Mouse (Mus musculus) cortical plate, adult 2 months (tissue): ENCODE measurements around the gene Lpp.

Source experiments
- CTCF ChIP-seq: fragments of 200-500 bp; IDR thresholded peaks from 2 replicates; pipeline ENCODE4 v1.5.1; 2011; ENCODE audit warnings: mild to moderate bottlenecking, control low read depth, low read length; ENCODE audit not compliant: insufficient read depth; ENCODE audit errors: extremely low read depth
- POLR2A ChIP-seq: fragments of 200-500 bp; IDR thresholded peaks from 2 replicates; pipeline ENCODE4 v1.6.1; 2011; ENCODE audit warnings: mild to moderate bottlenecking, low read length, control low read depth; ENCODE audit not compliant: insufficient read depth; ENCODE audit errors: extremely low read depth

DNA sequence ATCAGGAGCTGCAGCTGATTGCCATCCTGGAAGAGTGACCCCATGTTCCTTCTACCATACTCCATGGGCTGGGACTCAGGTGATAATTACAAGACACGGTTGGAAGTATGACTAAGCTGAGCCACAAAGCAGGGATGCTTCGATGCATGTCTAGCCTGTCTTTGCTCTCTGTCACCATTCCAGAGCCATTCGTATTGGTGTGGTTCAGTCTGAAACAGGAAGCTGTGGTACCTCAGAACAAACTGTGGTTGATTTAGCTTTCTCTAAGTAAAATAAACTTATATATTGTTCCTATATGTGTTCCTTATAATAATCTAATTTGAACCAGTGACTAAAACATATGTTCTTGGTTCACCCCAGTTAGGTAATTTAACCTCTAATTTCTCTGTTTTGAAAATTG is 519.7 kb downstream of the Lpp start:
- TF ChIP-seq CTCF (no peak), POLR2A (no peak)
